Mouse (Mus musculus): ENCODE results near the gene Flywch2.
A peak's percentile ranks its signal among the peaks of the same experiment; 100 is the strongest.

Flywch2 gene

GRCm38 (mm10) chr17:23785561-23786471 is at the start of gene Flywch2:
Flywch2 (minus strand) TSS chr17:23786081.
- peak; percentile 98 for DNase-seq

GRCm38 (mm10) chr17:23831201-23831600 is 45.3 kb upstream of the Flywch2 start:
- peak; percentile 28 for DNase-seq

GRCm38 (mm10) chr17:23829064-23829619 is 43.3 kb upstream of the Flywch2 start, which contains the start of gene Elob:
Elob (minus strand) TSS chr17:23829136.
- DNase-seq = peak; percentile 90

GRCm38 (mm10) chr17:23828271-23829001 is 42.6 kb upstream of the Flywch2 start:
- peak; percentile 68 for DNase-seq

GRCm38 (mm10) chr17:23825591-23825990 is 39.7 kb upstream of the Flywch2 start:
- no peak for DNase-seq

GRCm38 (mm10) chr17:23823614-23824013 is 37.7 kb upstream of the Flywch2 start:
- DNase-seq = no peak

- DNase-seq = no peak
Observed at GRCm38 (mm10) chr17:23823018-23823417, 37.1 kb upstream of the Flywch2 start.

- DNase-seq = peak; percentile 25
Observed at GRCm38 (mm10) chr17:23822094-23822493, 36.2 kb upstream of the Flywch2 start.

- DNase-seq = no peak
Observed at GRCm38 (mm10) chr17:23820731-23821130, 34.9 kb upstream of the Flywch2 start.

- peak; percentile 20 for DNase-seq
Observed at GRCm38 (mm10) chr17:23819235-23819634, 33.4 kb upstream of the Flywch2 start.

- DNase-seq = no peak
Observed at GRCm38 (mm10) chr17:23818579-23818978, 32.7 kb upstream of the Flywch2 start.

GRCm38 (mm10) chr17:23815641-23816040 is 29.8 kb upstream of the Flywch2 start:
- DNase-seq = no peak

GRCm38 (mm10) chr17:23807918-23808317 is 22.0 kb upstream of the Flywch2 start:
- no peak for DNase-seq

- DNase-seq = no peak
Observed at GRCm38 (mm10) chr17:23806867-23807266, 21.0 kb upstream of the Flywch2 start.

- no peak for DNase-seq
Observed at GRCm38 (mm10) chr17:23804426-23805085, 18.7 kb upstream of the Flywch2 start.

- DNase-seq = peak; percentile 78
Observed at GRCm38 (mm10) chr17:23803366-23804041, 17.6 kb upstream of the Flywch2 start.

GRCm38 (mm10) chr17:23802746-23803365 is 17.0 kb upstream of the Flywch2 start:
- DNase-seq = peak; percentile 98

- peak; percentile 74 for DNase-seq
Observed at GRCm38 (mm10) chr17:23801627-23802026, 15.7 kb upstream of the Flywch2 start.

- no peak for DNase-seq
Observed at GRCm38 (mm10) chr17:23797316-23797715, 11.4 kb upstream of the Flywch2 start.

GRCm38 (mm10) chr17:23795323-23795722 is 9.4 kb upstream of the Flywch2 start:
- DNase-seq = no peak

- no peak for DNase-seq
Observed at GRCm38 (mm10) chr17:23791079-23791357, 5.1 kb upstream of the Flywch2 start.

All from cerebellum, adult 9-10 months (tissue).